Mouse (Mus musculus) large intestine, adult 2 months (tissue): ENCODE results near the gene A630023A22Rik. TPM values are rescaled to one million over a fixed set of nuclear protein-coding genes. Genes with fewer than 3 reads are reported as not detected.

Experiments used
- polyA plus RNA-seq: library from polyadenylated mRNA; depleted of rRNA; stranded (reverse); fragments of >200 nt; gene quantifications from 2 replicates; pipeline ENCODE4 v1.2.3, GENCODE M21; 2012; rRNA removed

Gene A630023A22Rik
- polyA plus RNA-seq, 1 experiment, result not detected

Other genes with a start within 250 kb of the A630023A22Rik start
- gene Gdf10, start 179.2 kb downstream of the A630023A22Rik start, polyA plus RNA-seq, result 1.1 and 1.9 TPM in 2 replicates
- not detected in 2 replicates for gene Gdf2, start 161.7 kb downstream of the A630023A22Rik start, polyA plus RNA-seq
- not detected in 2 replicates for gene Rbp3, start 148.8 kb downstream of the A630023A22Rik start, polyA plus RNA-seq
- not detected in 2 replicates for gene Zfp488, start 124.0 kb downstream of the A630023A22Rik start, polyA plus RNA-seq
- not detected in 2 replicates for gene Gm30083, start 87.6 kb downstream of the A630023A22Rik start, polyA plus RNA-seq
- gene Gm5460, start 86.0 kb downstream of the A630023A22Rik start, polyA plus RNA-seq, result not detected in 2 replicates
- not detected in 2 replicates for gene Antxrl, start 50.0 kb downstream of the A630023A22Rik start, polyA plus RNA-seq
- gene Anxa8, start 16.8 kb downstream of the A630023A22Rik start, polyA plus RNA-seq, result 0.49 and 0.69 TPM in 2 replicates
- 0.47 and 1.1 TPM in 2 replicates for gene Npy4r, start 49.7 kb upstream of the A630023A22Rik start, polyA plus RNA-seq
- 0.04 TPM in 2 replicates for gene Gprin2, start 98.9 kb upstream of the A630023A22Rik start, polyA plus RNA-seq
- gene Syt15, start 116.8 kb upstream of the A630023A22Rik start, polyA plus RNA-seq, result 1.4 and 2.7 TPM in 2 replicates
- gene Shld2, start 207.7 kb upstream of the A630023A22Rik start, polyA plus RNA-seq, result 0.87 and 1.3 TPM in 2 replicates
- 48.1 and 133 TPM in 2 replicates for gene Glud1, start 208.0 kb upstream of the A630023A22Rik start, polyA plus RNA-seq